Mouse (Mus musculus) inflammation-experienced regulatory T-cells, adult 6 months (primary cell): Measurements from ENCODE around the gene Nxn. TPM values are rescaled to one million over a fixed set of nuclear protein-coding genes. Genes with fewer than 3 reads are reported as not detected.

Experiments used
- ATAC-seq: one replicate; pipeline ENCODE4 v1.8.0; 2017
- polyA plus RNA-seq, 3 experiments: library from polyadenylated mRNA; unstranded; fragments of 100-300 nt; shearing (Covaris generic); gene quantifications; one replicate each; pipeline ENCODE4 v1.2.1; 2017

Gene Nxn
- polyA plus RNA-seq, 3 experiments from 2014 or later, result 1.1 to 2.0 (median 1.6) TPM

- ATAC-seq, result no peak
These were observed 37.5 kb downstream of the Nxn start for GRCm38 (mm10) chr11:76361422-76361821.

- ATAC-seq, result no peak
These were observed 38.7 kb downstream of the Nxn start for GRCm38 (mm10) chr11:76360255-76360654.

- no peak for ATAC-seq
These were observed 40.2 kb downstream of the Nxn start for GRCm38 (mm10) chr11:76358628-76359320.

GRCm38 (mm10) chr11:76357464-76357863, 41.5 kb downstream of the Nxn start:
- no peak for ATAC-seq

- ATAC-seq, result no peak
These were observed 42.8 kb downstream of the Nxn start for GRCm38 (mm10) chr11:76356091-76356490.

GRCm38 (mm10) chr11:76355425-76355824, 43.5 kb downstream of the Nxn start:
- no peak for ATAC-seq

GRCm38 (mm10) chr11:76352861-76353558, 45.9 kb downstream of the Nxn start:
- ATAC-seq, result no peak

GRCm38 (mm10) chr11:76351624-76352011, 47.3 kb downstream of the Nxn start:
- no peak for ATAC-seq

GRCm38 (mm10) chr11:76350931-76351623, 47.9 kb downstream of the Nxn start:
- ATAC-seq, result no peak

- ATAC-seq, result no peak
These were observed 49.1 kb downstream of the Nxn start for GRCm38 (mm10) chr11:76349833-76350232.

- no peak for ATAC-seq
These were observed 51.4 kb downstream of the Nxn start for GRCm38 (mm10) chr11:76347589-76347988.

GRCm38 (mm10) chr11:76343031-76343430, 55.9 kb downstream of the Nxn start:
- no peak for ATAC-seq

GRCm38 (mm10) chr11:76341884-76342645, 56.9 kb downstream of the Nxn start:
- no peak for ATAC-seq

GRCm38 (mm10) chr11:76341163-76341562, 57.8 kb downstream of the Nxn start:
- ATAC-seq, result no peak

GRCm38 (mm10) chr11:76339830-76340229, 59.1 kb downstream of the Nxn start:
- no peak for ATAC-seq

- no peak for ATAC-seq
These were observed 59.8 kb downstream of the Nxn start for GRCm38 (mm10) chr11:76339141-76339540.

GRCm38 (mm10) chr11:76338656-76339055, 60.3 kb downstream of the Nxn start:
- no peak for ATAC-seq

- no peak for ATAC-seq
These were observed 61.2 kb downstream of the Nxn start for GRCm38 (mm10) chr11:76337764-76338163.

GRCm38 (mm10) chr11:76337236-76337635, 61.7 kb downstream of the Nxn start:
- ATAC-seq, result no peak

- no peak for ATAC-seq
These were observed 62.7 kb downstream of the Nxn start for GRCm38 (mm10) chr11:76336224-76336623.

- no peak for ATAC-seq
These were observed 64.0 kb downstream of the Nxn start for GRCm38 (mm10) chr11:76334966-76335365.

GRCm38 (mm10) chr11:76332240-76332639, 66.7 kb downstream of the Nxn start:
- ATAC-seq, result no peak
